Comparison of ENCODE assay signal across 12 mouse cellular contexts in genomic region chr17:29213381-29214192, GRCm38 (mm10). TPM values are rescaled to one million over a fixed set of nuclear protein-coding genes. Genes with fewer than 3 reads are reported as not detected.
DNase-seq lines count a peak whose midpoint lies in the region; ATAC-seq and TF ChIP-seq lines count a peak whose summit lies in the region.
"Had no signal": no experiment of that assay in that cellular context is flagged by ENCODE, and none has a peak within 500 bp of the region (broad histone marks: within the 10 kb centered on the region; RNA-seq: fewer than 3 reads in every experiment).

No protein-coding gene starts in this region.

- no peaks in the 10 kb centered on the region for H3K36me3 ChIP-seq in CH12.LX (replicated peaks in 1 of 2; ENCODE audit: control insufficient read depth in 1 of 2, insufficient read depth in 1 of 2, low read length in 1 of 2)
- no peaks in the 10 kb centered on the region for H3K36me3 ChIP-seq in embryonic facial prominence, embryonic 11.5 days (replicated peaks; ENCODE audit: control insufficient read depth, insufficient read depth, low read depth, low read length)
- H3K36me3 ChIP-seq in hindbrain, embryonic 15.5 days: no peaks in the 10 kb centered on the region
- H3K36me3 ChIP-seq in midbrain, embryonic 13.5 days: no peaks in the 10 kb centered on the region
- H3K36me3 ChIP-seq: limb, embryonic 15.5 days had no signal

- no peak for TF ChIP-seq CTCF in CH12.LX (conservative IDR thresholded peaks at IDR 0.05 in 1 of 2, IDR thresholded peaks at IDR 0.05 in 1 of 2; ENCODE audit: low read depth in 2 of 2, low read length in 2 of 2)

- H3K4me1 ChIP-seq in CH12.LX (ENCODE audit: control insufficient read depth in 1 of 2, insufficient read depth in 2 of 2): peaks cover 3 to 35% of the 10 kb centered on the region in 2 experiments; a peak in 2 of 4 replicates
- peaks cover 4% of the 10 kb centered on the region; the same call in 1 of the 2 replicates for H3K4me1 ChIP-seq in embryonic facial prominence, embryonic 11.5 days (ENCODE audit: control insufficient read depth, insufficient read depth, low read length)
- H3K4me1 ChIP-seq in hindbrain, embryonic 15.5 days (replicated peaks): peaks cover 37% of the 10 kb centered on the region
- H3K4me1 ChIP-seq in midbrain, embryonic 13.5 days (replicated peaks): peaks cover 50% of the 10 kb centered on the region

- no peak overlapping the region for H3K9ac ChIP-seq in CH12.LX (ENCODE audit: insufficient read depth, low read depth)
- no peak overlapping the region for H3K9ac ChIP-seq in embryonic facial prominence, embryonic 11.5 days (replicated peaks; ENCODE audit: low read length)
- no peak overlapping the region for H3K9ac ChIP-seq in hindbrain, embryonic 15.5 days
- 0 out of 2 replicates have a peak overlapping the region, but pooled peaks have one; percentile 14 for H3K9ac ChIP-seq in midbrain, embryonic 13.5 days (replicated peaks)
- H3K9ac ChIP-seq: limb, embryonic 15.5 days had no signal

- peak overlapping the region; percentile 72 for H3K4me2 ChIP-seq in CH12.LX (ENCODE audit: insufficient read depth, low read depth, poor library complexity, severe bottlenecking)
- H3K4me2 ChIP-seq in embryonic facial prominence, embryonic 11.5 days (ENCODE audit: low read depth, low read length): no peak overlapping the region; the same call in 1 of the 2 replicates
- peak overlapping the region; percentile 27 for H3K4me2 ChIP-seq in hindbrain, embryonic 15.5 days
- H3K4me2 ChIP-seq in midbrain, embryonic 13.5 days (replicated peaks): peak overlapping the region; percentile 44
- H3K4me2 ChIP-seq: limb, embryonic 15.5 days had no signal

- H3K27ac ChIP-seq in CH12.LX (ENCODE audit: insufficient read depth, low read depth): no peak overlapping the region
- H3K27ac ChIP-seq in embryonic facial prominence, embryonic 11.5 days (replicated peaks; ENCODE audit: low read depth, low read length): no peak overlapping the region
- H3K27ac ChIP-seq in hindbrain, embryonic 15.5 days (replicated peaks): peak overlapping the region; percentile 75
- peak overlapping the region; percentile 79 for H3K27ac ChIP-seq in midbrain, embryonic 13.5 days
- H3K27ac ChIP-seq: limb, embryonic 15.5 days had no signal

- no peak; the same call in 1 of the 2 replicates for TF ChIP-seq EP300 in CH12.LX (IDR thresholded peaks at IDR 0.05; ENCODE audit: low read length)

- peaks cover 5% of the 10 kb centered on the region for H3K27me3 ChIP-seq in CH12.LX (replicated peaks)
- H3K27me3 ChIP-seq in embryonic facial prominence, embryonic 11.5 days (ENCODE audit: control insufficient read depth, insufficient read depth, low read length): 0 out of 2 replicates have a peak, but pooled peaks cover 7% of the 10 kb centered on the region
- H3K27me3 ChIP-seq in hindbrain, embryonic 15.5 days: no peaks in the 10 kb centered on the region
- no peaks in the 10 kb centered on the region for H3K27me3 ChIP-seq in midbrain, embryonic 13.5 days
- H3K27me3 ChIP-seq: limb, embryonic 15.5 days had no signal

- dilution Hi-C loops in CH12.LX (cut with MboI; ENCODE audit: extremely low pct_ligation_motif_present, extremely low pct_unique_long_range_greater_than_20kb, low sequenced_read_pairs): no loop called here

- H3K79me2 ChIP-seq in CH12.LX (replicated peaks; ENCODE audit: control insufficient read depth, extremely low read depth, insufficient read depth, poor library complexity, severe bottlenecking): no peaks in the 10 kb centered on the region

- in situ Hi-C loops in CH12.LX (cut with MboI; ENCODE audit: low pct_ligation_motif_present, low pct_unique_long_range_greater_than_20kb, low sequenced_read_pairs): no loop called here

- ATAC-seq in embryonic facial prominence, embryonic 11.5 days (replicated peaks; ENCODE audit: insufficient number of reproducible peaks, low FRiP score, low TSS enrichment, low read depth): no peak
- peak; percentile 51 for ATAC-seq in hindbrain, embryonic 15.5 days (ENCODE audit: low FRiP score, low read depth)
- ATAC-seq in midbrain, embryonic 13.5 days: peak; percentile 70

- no peaks in the 10 kb centered on the region for H3K9me3 ChIP-seq in CH12.LX (replicated peaks; ENCODE audit: low read length)
- no peaks in the 10 kb centered on the region for H3K9me3 ChIP-seq in embryonic facial prominence, embryonic 11.5 days (replicated peaks; ENCODE audit: control insufficient read depth, low read length)
- no peaks in the 10 kb centered on the region for H3K9me3 ChIP-seq in hindbrain, embryonic 15.5 days
- no peaks in the 10 kb centered on the region for H3K9me3 ChIP-seq in midbrain, embryonic 13.5 days
- H3K9me3 ChIP-seq: limb, embryonic 15.5 days had no signal

- TF ChIP-seq POLR2A in CH12.LX (IDR thresholded peaks at IDR 0.05; ENCODE audit: low read depth, low read length): no peak

- 14% methylated on average over 12 of the region's 12 CpGs for WGBS in embryonic facial prominence, embryonic 11.5 days
- 3% methylated on average over 12 of the region's 12 CpGs for WGBS in hindbrain, embryonic 15.5 days
- WGBS in midbrain, embryonic 13.5 days: 2% methylated on average over 12 of the region's 12 CpGs

- no peak for TF ChIP-seq RAD21 in CH12.LX (IDR thresholded peaks at IDR 0.05; ENCODE audit: low read depth, low read length)

- no peak overlapping the region for H3K4me3 ChIP-seq in CH12.LX (replicated peaks in 1 of 3; ENCODE audit: low read depth in 2 of 3, low read length in 2 of 3, poor library complexity in 1 of 3)
- H3K4me3 ChIP-seq in embryonic facial prominence, embryonic 11.5 days (ENCODE audit: low read depth, low read length): no peak overlapping the region
- H3K4me3 ChIP-seq in hindbrain, embryonic 15.5 days: no peak overlapping the region
- H3K4me3 ChIP-seq in midbrain, embryonic 13.5 days (replicated peaks): no peak overlapping the region
- H3K4me3 ChIP-seq: limb, embryonic 15.5 days had no signal

- DNase-seq in CH12.LX (ENCODE audit: extremely low read depth): peak; percentile 58
- peak; percentile 29 for DNase-seq in embryonic facial prominence, embryonic 11.5 days (ENCODE audit: low spot score)
- DNase-seq in cerebellum, postnatal 36 days: no peak
- DNase-seq in adrenal gland, adult (ENCODE audit: inconsistent age in 2 of 2, low spot score in 1 of 2): no peak
- DNase-seq in left cerebral cortex, adult 8-10 months (ENCODE audit: low spot score in 2 of 2): no peak
- DNase-seq in kidney, postnatal 4 days: no peak
- DNase-seq: cerebellum, postnatal 25 days; kidney, adult 11 months; thymus, postnatal 25 days had no signal

TF ChIP-seq in CH12.LX, 34 proteins besides CTCF, POLR2A, EP300 and RAD21:
- TF ChIP-seq ZMIZ1 (IDR thresholded peaks at IDR 0.05; ENCODE audit: low read depth, low read length) (no peak), JUND (conservative IDR thresholded peaks at IDR 0.05; ENCODE audit: low read depth, low read length) (no peak), MEF2A (IDR thresholded peaks at IDR 0.05; ENCODE audit: borderline replicate concordance, low read depth, low read length) (0 out of 2 replicates have a peak, but pooled peaks have one; percentile 18)

RNA-seq across cellular contexts. Expression of gene Cpne5, which starts 24.4 kb away (rescaled TPM):
- 0.50 and 1.3 TPM in 2 replicates for total RNA-seq in CH12.LX (2012; rRNA removed)
- 0.68 and 0.74 TPM in 2 replicates for total RNA-seq in CH12.LX (2014; rRNA removed)
- 1.4 and 1.9 TPM in 2 replicates for polyA plus RNA-seq in CH12.LX (2012; ENCODE audit: insufficient read length, low read depth)
- 4.5 TPM in 2 replicates for polyA plus RNA-seq in embryonic facial prominence, embryonic 11.5 days (2014; fragmentation: Nextera tagmentation; extraction: Ambion mirVana)
- polyA plus RNA-seq in hindbrain, embryonic 15.5 days (2015; fragmentation: Nextera tagmentation; extraction: Ambion mirVana): 41.1 and 42.6 TPM in 2 replicates
- polyA plus RNA-seq in midbrain, embryonic 13.5 days (2015; fragmentation: Nextera tagmentation; extraction: Ambion mirVana): 20.5 and 22.0 TPM in 2 replicates
- total RNA-seq in left cerebral cortex, adult 8-10 months (2022): 100 to 1,000 TPM; 167 to 193 (median 174) TPM

RNA-seq across cellular contexts. Expression of gene Ppil1, which starts 50.4 kb away (rescaled TPM):
- total RNA-seq in CH12.LX (2012; rRNA removed) (97.2 and 123 TPM in 2 replicates), CH12.LX (2014; rRNA removed) (135 and 143 TPM in 2 replicates)
- polyA plus RNA-seq in CH12.LX (2012; ENCODE audit: insufficient read length, low read depth): 107 and 110 TPM in 2 replicates
- 177 and 196 TPM in 2 replicates for polyA plus RNA-seq in embryonic facial prominence, embryonic 11.5 days (2014; fragmentation: Nextera tagmentation; extraction: Ambion mirVana)
- 105 and 108 TPM in 2 replicates for polyA plus RNA-seq in hindbrain, embryonic 15.5 days (2015; fragmentation: Nextera tagmentation; extraction: Ambion mirVana)
- 120 and 128 TPM in 2 replicates for polyA plus RNA-seq in midbrain, embryonic 13.5 days (2015; fragmentation: Nextera tagmentation; extraction: Ambion mirVana)
- 10 to 100 TPM; 17.0 to 19.9 (median 19.5) TPM for total RNA-seq in left cerebral cortex, adult 8-10 months (2022)

RNA-seq across cellular contexts. Expression of gene BC004004, which starts 55.0 kb away (rescaled TPM):
- total RNA-seq in CH12.LX (2012; rRNA removed): 69.1 and 75.1 TPM in 2 replicates
- total RNA-seq in CH12.LX (2014; rRNA removed): 86.1 and 89.1 TPM in 2 replicates
- polyA plus RNA-seq in CH12.LX (2012; ENCODE audit: insufficient read length, low read depth): 60.4 and 67.9 TPM in 2 replicates
- 55.1 and 55.4 TPM in 2 replicates for polyA plus RNA-seq in embryonic facial prominence, embryonic 11.5 days (2014; fragmentation: Nextera tagmentation; extraction: Ambion mirVana)
- polyA plus RNA-seq in hindbrain, embryonic 15.5 days (2015; fragmentation: Nextera tagmentation; extraction: Ambion mirVana): 112 and 121 TPM in 2 replicates
- 99.1 and 105 TPM in 2 replicates for polyA plus RNA-seq in midbrain, embryonic 13.5 days (2015; fragmentation: Nextera tagmentation; extraction: Ambion mirVana)
- 100 to 1,000 TPM in 3 of 4 experiments, 10 to 100 TPM in 1; 98.1 to 131 (median 114) TPM for total RNA-seq in left cerebral cortex, adult 8-10 months (2022)

Comparison
In these comparisons a context has a peak if more than half of its experiments do, and no peak if none do; other contexts are left out.
1. DNase-seq: peak in CH12.LX (single experiment) and embryonic facial prominence, embryonic 11.5 days (single experiment); none in cerebellum, postnatal 36 days (0 of 2), adrenal gland, adult (0 of 2), left cerebral cortex, adult 8-10 months (0 of 2) and kidney, postnatal 4 days (0 of 2).
2. H3K27ac ChIP-seq: peak in hindbrain, embryonic 15.5 days (single experiment) and midbrain, embryonic 13.5 days (single experiment); none in CH12.LX (single experiment) and embryonic facial prominence, embryonic 11.5 days (single experiment).